Mouse (Mus musculus): ENCODE results near the gene Kifc1. TPM values are rescaled to one million over a fixed set of nuclear protein-coding genes. Genes with fewer than 3 reads are reported as not detected.

Kifc1 gene
- polyA plus RNA-seq, 1 experiment from 2014 or later, result 6.6 TPM

DNA sequence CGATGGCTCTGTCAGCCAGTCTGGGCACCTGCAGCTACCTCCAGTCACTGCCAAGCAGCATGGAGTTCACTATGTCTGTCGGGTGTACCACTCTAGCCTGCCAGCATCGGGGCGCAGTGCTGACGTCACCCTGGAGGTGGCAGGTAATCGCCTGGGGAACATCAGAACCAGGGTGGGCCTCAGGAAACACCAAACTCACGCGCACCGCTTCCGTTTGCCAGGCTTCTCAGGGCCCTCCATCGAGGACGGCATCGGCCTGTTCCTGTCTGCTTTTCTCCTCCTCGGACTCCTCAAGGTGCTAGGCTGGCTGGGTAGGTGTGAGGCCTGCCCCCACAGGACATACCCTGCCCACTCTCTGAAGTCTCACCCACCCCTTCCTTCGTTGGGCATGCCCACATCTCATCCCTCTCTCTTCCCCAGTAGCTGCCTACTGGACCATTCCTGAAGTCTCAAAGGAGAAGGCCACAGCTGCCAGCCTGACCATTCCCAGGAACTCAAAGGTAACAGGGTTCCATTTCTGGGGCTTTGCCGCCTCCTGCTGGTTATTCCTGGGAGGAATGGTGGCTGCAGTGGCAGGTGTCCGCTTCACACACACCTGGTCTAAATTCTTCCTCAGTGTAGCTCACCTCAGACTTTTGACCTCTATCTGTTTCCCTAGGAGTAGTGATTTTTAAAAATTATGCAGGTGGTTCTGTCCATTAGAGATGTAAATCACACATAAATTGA is 35.9 kb upstream of the Kifc1 start:
- Histone ChIP-seq H3K4me1 (peaks cover 31% of the 10 kb centered on the region), H3K9me3 (replicated peaks) (no peaks in the 10 kb centered on the region), H3K36me3 (peaks cover 15% of the 10 kb centered on the region), H3K27ac (no peak overlapping the region), H3K27me3 (ENCODE audit: low read depth, poor library complexity, severe bottlenecking) (peaks cover 3% of the 10 kb centered on the region; the same call in 1 of the 2 replicates), H3K4me3 (no peak overlapping the region)
- DNase-seq (ENCODE audit: low spot score), result no peak
- 76% methylated on average over 17 of the region's 17 CpGs for WGBS

DNA sequence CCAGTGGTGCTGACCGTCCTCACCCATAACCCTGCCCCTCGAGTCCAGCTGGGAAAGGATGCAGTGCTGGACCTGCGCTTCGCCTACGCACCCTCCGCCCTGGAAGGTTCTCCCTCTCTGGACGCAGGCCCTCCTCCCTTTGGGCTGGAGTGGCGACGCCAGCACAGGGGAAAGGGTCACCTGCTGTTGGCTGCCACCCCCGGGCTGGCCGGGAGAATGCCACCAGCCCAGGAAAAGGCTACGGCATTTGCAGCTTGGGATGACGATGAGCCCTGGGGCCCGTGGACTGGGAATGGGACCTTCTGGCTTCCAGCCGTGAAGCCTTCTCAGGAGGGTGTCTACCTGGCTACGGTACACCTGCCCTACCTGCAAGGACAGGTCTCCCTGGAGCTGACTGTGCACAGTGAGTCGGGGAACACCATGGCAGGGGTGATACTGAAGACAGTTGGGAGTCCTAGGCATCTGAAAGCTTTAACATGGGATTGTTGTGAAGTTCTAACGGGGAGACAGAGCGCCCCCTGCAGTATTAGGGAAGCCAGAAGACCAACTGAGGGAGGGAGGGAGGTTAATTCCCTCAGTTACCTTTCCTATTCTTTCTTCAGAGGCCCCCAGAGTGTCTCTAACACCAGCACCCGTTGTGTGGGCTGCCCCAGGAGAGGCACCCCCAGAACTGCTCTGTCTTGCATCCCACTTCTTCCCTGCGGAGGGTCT is 35.1 kb upstream of the Kifc1 start:
- H3K9me3 ChIP-seq (replicated peaks), result no peaks in the 10 kb centered on the region
- peaks cover 27% of the 10 kb centered on the region for H3K4me1 ChIP-seq
- H3K36me3 ChIP-seq, result peaks cover 15% of the 10 kb centered on the region
- WGBS, result 81% methylated on average over 21 of the region's 21 CpGs
- DNase-seq (ENCODE audit: low spot score), result no peak
- no peak overlapping the region for H3K27ac ChIP-seq
- H3K4me3 ChIP-seq, result no peak overlapping the region
- H3K27me3 ChIP-seq (ENCODE audit: low read depth, poor library complexity, severe bottlenecking), result no peaks in the 10 kb centered on the region

DNA sequence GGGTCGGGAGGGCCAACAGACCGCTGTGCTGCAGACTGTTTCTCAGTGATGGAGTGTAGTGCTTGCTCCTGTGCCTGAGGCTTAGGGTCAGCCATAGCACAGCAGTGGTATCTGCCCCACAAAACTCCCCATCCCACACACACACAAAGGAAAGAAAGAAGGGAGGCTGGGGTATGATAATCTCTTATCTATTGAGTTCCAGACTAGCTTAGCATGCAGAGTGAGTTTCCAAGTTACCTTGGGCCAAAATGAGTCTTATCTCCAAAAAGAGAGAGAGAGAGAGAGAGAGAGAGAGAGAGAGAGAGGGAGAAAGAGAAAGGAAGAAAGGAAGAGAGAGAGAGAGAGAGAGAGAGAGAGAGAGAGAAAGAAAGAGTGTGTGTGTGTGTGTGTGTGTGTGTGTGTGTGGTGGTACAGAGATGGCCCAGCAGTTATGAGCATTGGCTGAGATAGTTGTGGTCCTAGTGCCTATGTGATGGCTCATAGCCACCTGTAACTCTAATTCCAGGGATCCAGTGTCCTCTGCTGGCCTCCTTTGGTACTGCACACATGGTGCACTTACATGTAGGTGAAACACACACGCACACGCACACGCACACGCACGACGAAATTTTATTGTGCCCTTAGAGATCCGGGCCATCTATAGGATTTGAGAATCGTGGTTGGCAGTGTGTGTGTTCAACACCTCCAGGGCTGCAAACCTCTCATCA is 34.3 kb upstream of the Kifc1 start:
- Histone ChIP-seq H3K27me3 (ENCODE audit: low read depth, poor library complexity, severe bottlenecking) (no peaks in the 10 kb centered on the region), H3K4me1 (peaks cover 27% of the 10 kb centered on the region), H3K36me3 (peaks cover 15% of the 10 kb centered on the region), H3K9me3 (replicated peaks) (no peaks in the 10 kb centered on the region), H3K27ac (no peak overlapping the region), H3K4me3 (no peak overlapping the region)
- no peak for DNase-seq (ENCODE audit: low spot score)
- 83% methylated on average over 10 of the region's 10 CpGs for WGBS

DNA sequence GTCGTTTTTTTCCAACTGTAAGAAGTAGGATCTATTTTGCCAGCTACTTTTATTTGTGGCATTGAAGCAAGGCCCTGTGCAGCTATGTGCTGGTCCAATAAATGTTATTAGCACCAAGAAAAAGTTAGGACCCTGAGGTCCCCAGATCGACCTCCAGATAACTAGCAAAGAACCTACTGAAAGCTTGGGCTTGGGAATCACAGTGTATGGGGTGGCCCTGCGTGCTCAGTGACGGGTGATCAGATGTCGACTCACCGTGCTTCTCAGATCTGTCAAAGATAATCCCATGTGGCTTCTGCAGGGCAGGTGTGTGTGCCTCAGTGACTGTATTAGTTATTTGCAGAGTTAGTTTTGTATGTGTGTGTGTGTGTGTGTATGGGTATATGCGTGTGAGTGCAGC is 30.9 kb upstream of the Kifc1 start:
- Histone ChIP-seq H3K4me1 (peaks cover 39% of the 10 kb centered on the region), H3K27ac (no peak overlapping the region), H3K27me3 (ENCODE audit: low read depth, poor library complexity, severe bottlenecking) (peaks cover 7% of the 10 kb centered on the region; the same call in 1 of the 2 replicates), H3K36me3 (peaks cover 26% of the 10 kb centered on the region), H3K4me3 (no peak overlapping the region), H3K9me3 (replicated peaks) (no peaks in the 10 kb centered on the region)
- 87% methylated on average over 7 of the region's 7 CpGs for WGBS
- no peak for DNase-seq (ENCODE audit: low spot score)

DNA sequence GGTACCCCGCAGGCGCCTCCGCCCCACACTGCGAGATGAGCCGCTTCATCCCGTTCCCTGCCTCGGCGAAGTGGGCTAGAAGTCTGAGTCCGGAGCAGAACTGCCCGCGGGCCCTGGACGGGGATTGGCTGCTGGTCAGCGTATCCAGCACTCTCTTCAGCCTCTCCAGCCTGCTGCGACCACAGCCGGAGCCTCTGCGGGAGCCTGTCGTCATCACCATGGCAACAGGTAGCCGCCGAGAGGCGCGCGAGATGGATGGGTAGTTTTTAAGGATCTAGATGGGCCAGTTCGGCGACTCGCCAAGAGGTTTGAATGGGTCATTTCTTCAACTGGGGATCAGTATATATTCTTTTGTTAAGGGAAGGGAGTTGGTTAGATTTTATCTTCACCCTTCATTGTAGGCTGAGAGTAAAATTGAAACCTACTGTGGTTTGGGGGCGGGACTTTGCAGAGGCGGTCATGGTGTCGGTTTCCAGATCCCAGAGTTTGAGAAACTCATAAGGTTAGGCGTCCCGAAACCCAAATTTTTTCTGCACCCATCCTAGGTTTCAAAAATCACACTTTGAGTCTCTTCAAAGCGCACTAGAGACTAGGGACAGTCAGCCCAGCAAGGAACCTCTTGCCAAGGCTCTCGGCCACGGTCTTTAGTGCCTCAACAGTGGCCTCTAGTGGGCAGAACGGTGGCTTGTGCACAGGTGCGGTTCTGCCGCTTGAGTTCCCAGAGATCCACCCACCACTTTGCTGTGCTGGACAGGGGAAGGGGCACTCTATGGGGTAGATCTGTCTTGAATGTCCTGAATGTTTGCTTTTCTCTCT is 30.0 kb upstream of the Kifc1 start:
- no peaks in the 10 kb centered on the region for H3K9me3 ChIP-seq (replicated peaks)
- H3K27ac ChIP-seq, result peak overlapping the region; percentile 79
- under 1% methylated on average over 36 of the region's 36 CpGs for WGBS
- peaks cover 19% of the 10 kb centered on the region for H3K36me3 ChIP-seq
- peak overlapping the region; percentile 73 for H3K4me3 ChIP-seq
- peaks cover 7% of the 10 kb centered on the region; the same call in 1 of the 2 replicates for H3K27me3 ChIP-seq (ENCODE audit: low read depth, poor library complexity, severe bottlenecking)
- DNase-seq (ENCODE audit: low spot score), result peak; percentile 88
- peaks cover 39% of the 10 kb centered on the region for H3K4me1 ChIP-seq

DNA sequence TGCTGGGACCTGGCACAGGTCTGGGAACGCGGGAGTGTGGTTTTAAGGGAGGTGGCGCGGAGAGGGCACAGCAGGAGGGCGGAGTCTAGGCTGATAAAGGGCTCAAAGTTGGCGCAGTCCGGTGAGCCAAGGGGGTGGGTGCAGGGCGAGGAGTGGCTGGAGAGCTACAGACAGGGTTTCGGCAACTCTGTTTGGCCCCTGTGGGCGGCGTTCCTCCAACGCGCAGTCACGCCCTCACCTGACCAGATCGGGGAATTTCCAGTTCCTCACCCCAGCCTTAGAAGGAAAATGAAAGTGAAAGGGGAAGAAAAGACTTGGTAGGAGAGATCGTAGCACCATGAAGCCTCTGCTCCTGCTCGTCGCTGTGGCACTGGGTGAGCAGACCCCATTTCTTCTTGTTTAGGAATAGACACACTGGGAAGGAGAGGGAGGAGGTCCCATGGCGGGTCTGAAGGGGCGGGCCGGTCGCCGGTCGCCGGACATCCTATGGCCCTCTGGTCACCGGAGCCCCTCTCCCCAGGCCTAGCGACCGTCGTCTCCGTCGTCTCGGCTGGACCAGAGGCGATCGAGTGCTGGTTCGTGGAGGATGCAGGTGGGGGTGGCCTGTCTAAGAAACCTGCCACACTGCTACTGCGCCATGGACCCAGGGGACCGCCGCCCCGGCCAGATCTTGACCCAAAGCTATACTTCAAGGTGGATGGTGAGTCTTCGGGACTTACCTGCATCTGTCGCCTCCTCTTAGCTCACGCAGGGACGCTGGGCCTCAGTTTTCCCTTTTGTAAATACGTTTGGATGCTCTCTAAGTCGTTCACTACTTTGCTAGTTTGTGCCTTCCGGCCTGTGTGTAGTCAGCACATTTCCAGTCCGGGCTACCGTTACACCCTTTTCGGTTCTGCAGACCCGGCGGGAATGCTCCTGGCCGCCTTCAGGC is 29.2 kb upstream of the Kifc1 start:
- under 1% methylated on average over 52 of the region's 52 CpGs for WGBS
- Histone ChIP-seq H3K9me3 (replicated peaks) (no peaks in the 10 kb centered on the region), H3K27me3 (ENCODE audit: low read depth, poor library complexity, severe bottlenecking) (peaks cover 7% of the 10 kb centered on the region; the same call in 1 of the 2 replicates), H3K4me3 (peak overlapping the region; percentile 73), H3K4me1 (peaks cover 46% of the 10 kb centered on the region), H3K36me3 (peaks cover 26% of the 10 kb centered on the region), H3K27ac (peak overlapping the region; percentile 79)
- DNase-seq (ENCODE audit: low spot score), result peak; percentile 62

DNA sequence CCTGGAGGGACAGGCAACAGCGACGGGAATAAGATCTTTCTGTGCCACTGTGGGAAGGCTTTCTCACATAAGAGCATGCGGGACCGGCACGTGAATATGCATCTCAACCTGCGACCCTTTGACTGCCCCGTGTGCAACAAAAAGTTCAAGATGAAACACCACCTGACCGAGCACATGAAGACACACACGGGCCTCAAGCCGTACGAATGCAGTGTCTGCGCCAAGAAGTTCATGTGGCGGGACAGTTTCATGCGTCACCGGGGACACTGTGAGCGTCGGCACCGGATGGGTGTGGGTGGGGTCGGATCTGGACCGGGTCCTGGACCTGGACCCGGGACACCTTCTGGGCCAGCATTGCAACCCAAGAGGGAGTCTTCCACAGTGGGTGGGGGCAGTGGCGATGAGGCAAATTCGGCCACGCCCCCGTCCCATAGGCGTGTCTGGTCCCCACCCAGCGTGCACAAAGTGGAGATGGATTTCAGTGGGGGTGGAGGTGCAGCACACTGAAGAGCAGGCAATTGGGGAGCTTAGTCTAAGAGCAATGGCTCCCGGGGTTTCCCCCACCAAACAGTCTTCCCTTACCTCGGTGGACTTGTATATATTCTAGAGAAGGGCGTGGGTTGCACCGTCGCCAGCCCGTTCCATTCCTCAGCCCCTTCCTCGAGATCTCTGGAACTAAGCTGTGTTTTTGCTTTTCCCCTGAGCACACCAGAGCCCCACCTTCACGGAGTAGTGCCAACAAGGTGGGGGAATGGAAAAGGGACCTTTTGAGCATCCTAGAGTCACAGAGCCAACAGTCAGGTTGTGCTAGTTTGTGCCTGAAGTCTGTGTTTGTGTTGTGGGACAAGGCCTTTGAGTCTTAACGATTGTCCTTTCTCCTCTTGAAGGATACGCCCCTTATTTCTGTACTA is 28.1 kb upstream of the Kifc1 start:
- H3K4me1 ChIP-seq, result peaks cover 47% of the 10 kb centered on the region
- no peak overlapping the region for H3K27ac ChIP-seq
- H3K36me3 ChIP-seq, result peaks cover 36% of the 10 kb centered on the region
- WGBS, result 56% methylated on average over 37 of the region's 37 CpGs
- peak overlapping the region; percentile 73 for H3K4me3 ChIP-seq
- peaks cover 7% of the 10 kb centered on the region; the same call in 1 of the 2 replicates for H3K27me3 ChIP-seq (ENCODE audit: low read depth, poor library complexity, severe bottlenecking)
- DNase-seq (ENCODE audit: low spot score), result no peak
- H3K9me3 ChIP-seq (replicated peaks), result no peaks in the 10 kb centered on the region

DNA sequence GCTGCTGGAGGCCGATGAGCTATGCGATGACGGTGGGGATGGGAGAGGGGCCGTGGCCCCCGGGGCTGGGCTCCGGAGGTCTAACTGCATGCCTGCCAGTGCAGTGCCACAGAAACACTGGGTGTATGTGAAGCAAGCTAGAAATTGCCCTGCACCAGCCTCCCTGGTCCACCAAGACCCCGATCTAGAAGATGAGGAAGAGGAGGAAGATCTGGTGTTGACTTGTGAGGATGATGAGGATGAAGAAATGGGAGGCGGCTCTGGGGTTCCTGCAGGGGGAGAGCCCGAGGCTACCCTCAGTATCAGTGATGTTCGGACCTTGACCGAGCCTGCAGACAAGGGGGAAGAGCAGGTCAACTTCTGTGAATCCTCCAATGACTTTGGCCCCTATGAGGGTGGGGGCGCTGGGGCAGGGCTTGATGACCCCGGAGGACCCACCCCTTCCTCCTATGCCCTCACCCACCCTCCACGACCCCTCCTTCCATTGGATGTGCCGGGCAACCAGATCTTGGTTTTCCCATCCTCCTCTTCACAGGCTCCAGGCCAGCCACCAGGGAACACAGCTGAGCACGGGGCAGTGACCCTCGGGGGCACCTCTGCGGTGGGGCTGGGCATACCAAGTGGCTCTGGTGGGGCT is 27.3 kb upstream of the Kifc1 start:
- Histone ChIP-seq H3K4me1 (peaks cover 47% of the 10 kb centered on the region), H3K27me3 (ENCODE audit: low read depth, poor library complexity, severe bottlenecking) (peaks cover 7% of the 10 kb centered on the region; the same call in 1 of the 2 replicates), H3K36me3 (peaks cover 44% of the 10 kb centered on the region), H3K9me3 (replicated peaks) (no peaks in the 10 kb centered on the region), H3K27ac (no peak overlapping the region), H3K4me3 (peak overlapping the region; percentile 72)
- DNase-seq (ENCODE audit: low spot score), result no peak
- 82% methylated on average over 18 of the region's 18 CpGs for WGBS

DNA sequence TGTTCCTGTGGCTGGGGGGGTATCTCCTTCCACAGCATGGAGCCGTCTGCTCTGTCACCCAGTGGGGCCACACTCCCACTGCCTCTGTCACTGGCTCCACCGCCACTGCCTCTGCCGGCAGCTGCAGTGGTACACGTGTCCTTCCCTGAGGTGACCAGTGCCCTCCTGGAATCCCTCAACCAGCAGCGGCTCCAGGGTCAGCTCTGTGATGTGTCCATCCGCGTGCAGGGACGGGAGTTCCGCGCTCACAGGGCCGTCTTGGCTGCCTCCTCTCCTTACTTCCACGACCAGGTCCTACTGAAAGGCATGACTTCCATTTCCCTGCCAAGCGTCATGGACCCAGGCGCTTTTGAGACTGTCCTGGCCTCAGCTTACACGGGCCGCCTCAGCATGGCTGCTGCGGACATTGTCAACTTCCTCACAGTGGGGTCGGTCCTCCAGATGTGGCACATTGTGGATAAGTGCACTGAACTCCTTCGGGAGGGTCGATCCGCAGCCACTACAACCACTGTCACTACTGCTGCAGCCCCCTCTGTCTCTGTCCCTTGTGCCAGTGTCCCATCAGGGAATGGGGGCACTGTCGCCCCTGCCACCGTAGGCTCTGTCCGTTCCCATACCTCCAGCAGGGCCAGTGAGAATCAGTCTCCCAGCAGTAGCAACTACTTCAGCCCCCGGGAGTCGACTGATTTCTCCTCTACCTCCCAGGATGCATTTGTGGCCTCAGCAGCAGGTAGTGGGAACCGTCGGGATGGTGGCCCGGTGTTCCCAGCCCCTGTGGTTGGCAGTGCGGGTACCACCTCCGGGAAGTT is 26.6 kb upstream of the Kifc1 start:
- Histone ChIP-seq H3K36me3 (peaks cover 51% of the 10 kb centered on the region), H3K27me3 (ENCODE audit: low read depth, poor library complexity, severe bottlenecking) (peaks cover 7% of the 10 kb centered on the region; the same call in 1 of the 2 replicates), H3K4me1 (peaks cover 47% of the 10 kb centered on the region), H3K9me3 (replicated peaks) (no peaks in the 10 kb centered on the region), H3K4me3 (peak overlapping the region; percentile 72), H3K27ac (no peak overlapping the region)
- 82% methylated on average over 31 of the region's 31 CpGs for WGBS
- no peak for DNase-seq (ENCODE audit: low spot score)

DNA sequence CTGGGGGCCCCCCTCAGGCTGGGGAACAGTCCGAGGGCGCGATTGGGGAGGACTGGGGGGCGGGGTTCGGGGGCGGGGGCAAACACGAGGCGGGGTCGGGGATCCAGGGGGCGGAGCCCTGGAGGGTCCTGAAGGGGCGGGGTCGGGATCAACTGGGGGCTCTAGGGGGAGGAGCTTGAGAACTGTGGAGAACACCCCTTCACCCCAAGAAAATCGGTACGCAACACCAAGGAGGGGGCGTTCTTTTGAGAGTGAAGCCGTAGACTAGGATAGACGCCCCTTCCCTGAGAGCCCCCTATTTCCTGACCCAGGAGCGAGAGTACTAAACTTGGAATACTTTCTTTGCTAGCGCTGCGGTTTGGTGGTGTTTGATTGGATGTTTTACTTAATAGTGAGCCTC is 25.8 kb upstream of the Kifc1 start:
- peak overlapping the region; percentile 94 for H3K27ac ChIP-seq
- peaks cover 59% of the 10 kb centered on the region for H3K36me3 ChIP-seq
- H3K27me3 ChIP-seq (ENCODE audit: low read depth, poor library complexity, severe bottlenecking), result peaks cover 7% of the 10 kb centered on the region; the same call in 1 of the 2 replicates
- no peak for DNase-seq (ENCODE audit: low spot score)
- H3K4me1 ChIP-seq, result peaks cover 49% of the 10 kb centered on the region
- 3% methylated on average over 15 of the region's 20 CpGs for WGBS
- H3K9me3 ChIP-seq (replicated peaks), result no peaks in the 10 kb centered on the region
- H3K4me3 ChIP-seq, result peak overlapping the region; percentile 72
